In genomic region chr4:130549189-130549588, GRCm38 (mm10) we compare ENCODE assay signal across 10 mouse cellular contexts. TPM values are rescaled to one million over a fixed set of nuclear protein-coding genes. Genes with fewer than 3 reads are reported as not detected.
DNase-seq lines count a peak whose midpoint lies in the region; ATAC-seq and TF ChIP-seq lines count a peak whose summit lies in the region.
"Had no signal": no experiment of that assay in that cellular context is flagged by ENCODE, and none has a peak within 500 bp of the region (broad histone marks: within the 10 kb centered on the region; RNA-seq: fewer than 3 reads in every experiment).

No protein-coding gene starts in this region.

- peak; percentile 40 for TF ChIP-seq CTCF in left cerebral cortex, adult 2 months (IDR thresholded peaks at IDR 0.05)
- peak; percentile 68 for TF ChIP-seq CTCF in ES-Bruce4 (IDR thresholded peaks at IDR 0.05; ENCODE audit: low read depth, low read length)
- peak; percentile 93 for TF ChIP-seq CTCF in bone marrow macrophage, adult 2 months (IDR thresholded peaks at IDR 0.05; ENCODE audit: low read depth, low read length)

- no peak overlapping the region for H3K4me3 ChIP-seq in left cerebral cortex, adult 2 months
- no peak overlapping the region for H3K4me3 ChIP-seq in ES-Bruce4 (ENCODE audit: low read depth, low read length)
- H3K4me3 ChIP-seq in bone marrow macrophage, adult 2 months (ENCODE audit: insufficient read depth, low read length) = no peak overlapping the region
- H3K4me3 ChIP-seq in limb, embryonic 10.5 days = no peak overlapping the region
- H3K4me3 ChIP-seq: hindbrain, embryonic 15.5 days had no signal

- TF ChIP-seq POLR2A in ES-Bruce4 (IDR thresholded peaks at IDR 0.05; ENCODE audit: insufficient read depth, low read length) = no peak
- TF ChIP-seq POLR2A in bone marrow macrophage, adult 2 months (IDR thresholded peaks at IDR 0.05; ENCODE audit: borderline replicate concordance, low read depth, low read length) = no peak

- WGBS in limb, embryonic 10.5 days = 87% methylated on average over 8 of the region's 8 CpGs

- TF ChIP-seq EP300 in ES-Bruce4 (IDR thresholded peaks at IDR 0.05; ENCODE audit: insufficient read depth, low read depth, low read length) = no peak

- H3K9ac ChIP-seq in ES-Bruce4 (ENCODE audit: low read depth, poor library complexity, severe bottlenecking) = no peak overlapping the region
- H3K9ac ChIP-seq: hindbrain, embryonic 15.5 days had no signal

- ATAC-seq in megakaryocyte progenitor cell, adult 5-6 weeks (replicated peaks; ENCODE audit: poor library complexity) = peak; percentile 20

- no peak overlapping the region for H3K27ac ChIP-seq in left cerebral cortex, adult 2 months
- H3K27ac ChIP-seq in ES-Bruce4 (ENCODE audit: insufficient read depth, low read length) = no peak overlapping the region
- no peak overlapping the region for H3K27ac ChIP-seq in bone marrow macrophage, adult 2 months (ENCODE audit: insufficient read depth, low read depth, low read length)
- no peak overlapping the region for H3K27ac ChIP-seq in limb, embryonic 10.5 days

- peaks cover 3% of the 10 kb centered on the region for H3K4me1 ChIP-seq in ES-Bruce4 (ENCODE audit: control insufficient read depth, insufficient read depth, low read length)
- H3K4me1 ChIP-seq in bone marrow macrophage, adult 2 months (ENCODE audit: control insufficient read depth, insufficient read depth, low read length) = peaks cover 16% of the 10 kb centered on the region
- H3K4me1 ChIP-seq in limb, embryonic 10.5 days = peaks cover 64% of the 10 kb centered on the region

- H3K9me3 ChIP-seq in ES-Bruce4 (replicated peaks; ENCODE audit: control insufficient read depth, insufficient read depth, low read length, poor library complexity, severe bottlenecking) = no peaks in the 10 kb centered on the region
- H3K9me3 ChIP-seq in limb, embryonic 10.5 days (replicated peaks) = no peaks in the 10 kb centered on the region
- H3K9me3 ChIP-seq: hindbrain, embryonic 15.5 days had no signal

- H3K36me3 ChIP-seq in ES-Bruce4 (ENCODE audit: control insufficient read depth, insufficient read depth, low read length, poor library complexity, severe bottlenecking) = no peaks in the 10 kb centered on the region
- peaks cover 6% of the 10 kb centered on the region for H3K36me3 ChIP-seq in limb, embryonic 10.5 days
- H3K36me3 ChIP-seq: hindbrain, embryonic 15.5 days had no signal

- DNase-seq in left cerebral cortex, adult 2 months (ENCODE audit: extremely low spot score in 1 of 2, low spot score in 2 of 2) = no peak
- no peak for DNase-seq in left cerebral cortex, adult 9 months (ENCODE audit: low spot score in 2 of 2)
- no peak for DNase-seq in urinary bladder, postnatal 25 days (ENCODE audit: low spot score)
- no peak for DNase-seq in limb, embryonic 10.5 days (ENCODE audit: low spot score)
- no peak for DNase-seq in embryo, embryonic 9.5 days (ENCODE audit: extremely low spot score)
- DNase-seq: gastrocnemius, postnatal 10 days had no signal

- intact Hi-C loops in left cerebral cortex, adult 2 months (cut with DNase I) = no loop called here

- no peaks in the 10 kb centered on the region for H3K27me3 ChIP-seq in ES-Bruce4 (ENCODE audit: control insufficient read depth, insufficient read depth, low read length, poor library complexity, severe bottlenecking)
- H3K27me3 ChIP-seq in limb, embryonic 10.5 days (ENCODE audit: low read depth, poor library complexity, severe bottlenecking) = no peaks in the 10 kb centered on the region
- H3K27me3 ChIP-seq: hindbrain, embryonic 15.5 days had no signal

RNA-seq across cellular contexts. Expression of gene Nkain1, which starts 24.8 kb away (rescaled TPM):
- total RNA-seq in left cerebral cortex, adult 2 months (2021) = 10 to 100 TPM; 28.2 to 29.8 TPM
- polyA plus RNA-seq in ES-Bruce4 (2011; ENCODE audit: insufficient read depth, insufficient read length, low read depth, missing spikeins) = 52.0 and 55.9 TPM in 2 replicates
- polyA plus RNA-seq in bone marrow macrophage, adult 2 months (2012; ENCODE audit: insufficient read depth, insufficient read length, missing spikeins) = 0.54 TPM in 1 of 2 replicates, not detected in the other
- total RNA-seq in megakaryocyte progenitor cell, adult 5-6 weeks (2015) = 0.17 TPM in 1 of 2 replicates, not detected in the other
- total RNA-seq in megakaryocyte progenitor cell, adult 5-6 weeks (2017) = 0.61 TPM in 1 of 2 replicates, not detected in the other
- polyA plus RNA-seq in limb, embryonic 10.5 days (2016; fragmentation: Nextera tagmentation; extraction: Ambion mirVana) = 4.4 and 4.8 TPM in 2 replicates

Comparison
In these comparisons a context has a peak if more than half of its experiments do, and no peak if none do; other contexts are left out.
1. CTCF ChIP-seq: peak in every context shown above with its lines; median percentile 93 in bone marrow macrophage, adult 2 months; 68 in ES-Bruce4; 40 in left cerebral cortex, adult 2 months.